Mouse (Mus musculus) C2C12 (cell line): ENCODE results near the gene Pram1. TPM values are rescaled to one million over a fixed set of nuclear protein-coding genes. Genes with fewer than 3 reads are reported as not detected.

ENCODE experiments used
- H3K27me3 ChIP-seq: one replicate; pipeline ENCODE4 v1.6.1; 2011; ENCODE audit not compliant: control insufficient read depth, insufficient read depth, insufficient read length
- H3K36me3 ChIP-seq: one replicate; pipeline ENCODE4 v1.6.1; 2011; ENCODE audit not compliant: control insufficient read depth, insufficient read depth
- H3K4me3 ChIP-seq: one replicate; pipeline ENCODE4 v1.5.1; 2011; ENCODE audit warnings: mild to moderate bottlenecking, control low read depth; ENCODE audit not compliant: poor library complexity, insufficient read depth, severe bottlenecking
- H3K79me2 ChIP-seq: one replicate; pipeline ENCODE4 v1.6.1; 2011; ENCODE audit not compliant: control insufficient read depth, insufficient read depth
- H3K79me3 ChIP-seq: one replicate; pipeline ENCODE4 v1.6.1; 2011; ENCODE audit warnings: low read depth, control low read depth
- H3ac ChIP-seq: one replicate; pipeline ENCODE3; 2011; ENCODE audit warnings: low read depth; ENCODE audit not compliant: control insufficient read depth, insufficient read length
- CEBPB ChIP-seq: IDR thresholded peaks from one replicate; pipeline ENCODE4 v1.6.1; 2011; ENCODE audit warnings: low read depth, mild to moderate bottlenecking, control low read depth, moderate library complexity
- CTCF ChIP-seq: IDR thresholded peaks from one replicate; pipeline ENCODE4 v1.5.1; 2011; ENCODE audit not compliant: control insufficient read depth, insufficient read depth, insufficient read length
- FOSL1 ChIP-seq: IDR thresholded peaks from one replicate; pipeline ENCODE4 v1.8.0; 2011; ENCODE audit warnings: mild to moderate bottlenecking, low read length; ENCODE audit not compliant: poor library complexity, insufficient read depth, severe bottlenecking
- MAX ChIP-seq: IDR thresholded peaks from one replicate; pipeline ENCODE4 v1.6.1; 2011; ENCODE audit warnings: mild to moderate bottlenecking, control low read depth
- MYOD1 ChIP-seq: IDR thresholded peaks from one replicate; pipeline ENCODE4 v1.6.1; 2011; ENCODE audit warnings: low read depth; ENCODE audit not compliant: control insufficient read depth, insufficient read length
- MYOG ChIP-seq: IDR thresholded peaks from one replicate; pipeline ENCODE4 v1.6.1; 2011; ENCODE audit not compliant: control insufficient read depth, insufficient read length; ENCODE audit errors: extremely low read depth
- USF1 ChIP-seq: IDR thresholded peaks from one replicate; pipeline ENCODE4 v1.6.1; 2011; ENCODE audit warnings: low read depth, mild to moderate bottlenecking, control low read depth, moderate library complexity
- long read RNA-seq, 2 experiments: library from polyadenylated mRNA; unstranded; transcript quantifications; one replicate each; pipeline ENCODE4 v2.0.0; 2019 to 2020
- polyA plus RNA-seq: library from polyadenylated mRNA; unstranded; fragments of >200 nt; fragmentation: generic; extraction: Trizol; gene quantifications from one replicate; pipeline ENCODE4 v1.2.1, GENCODE M21; 2012; ENCODE audit warnings: missing spikeins

Gene Pram1
- not detected for polyA plus RNA-seq
- long read RNA-seq, experiment 1 = 0 reads
- long read RNA-seq, experiment 2 = 0 reads

GRCm38 (mm10) chr17:33637516-33638276, at the start of gene Pram1:
Pram1 (plus strand) TSS chr17:33638056.
- Histone ChIP-seq H3ac (no peak within 1 kb of the TSS), H3K27me3 (no peaks in the 10 kb centered on the region), H3K4me3 (no peak within 1 kb of the TSS), H3K79me2 (no peaks in the 10 kb centered on the region), H3K36me3 (peaks cover 27% of the 10 kb centered on the region), H3K79me3 (no peaks in the 10 kb centered on the region)
- TF ChIP-seq FOSL1 (no peak), MAX (no peak), MYOG (no peak), CEBPB (no peak), USF1 (no peak), MYOD1 (no peak)

GRCm38 (mm10) chr17:33597271-33597670, 40.6 kb upstream of the Pram1 start:
- TF ChIP-seq MAX (no peak), CTCF (no peak), MYOG (no peak), CEBPB (no peak), FOSL1 (no peak), USF1 (no peak), MYOD1 (no peak)
- Histone ChIP-seq H3ac (no peak overlapping the region), H3K27me3 (peaks cover 8% of the 10 kb centered on the region), H3K79me3 (no peaks in the 10 kb centered on the region), H3K4me3 (no peak overlapping the region), H3K79me2 (no peaks in the 10 kb centered on the region), H3K36me3 (no peaks in the 10 kb centered on the region)

GRCm38 (mm10) chr17:33598506-33598905, 39.4 kb upstream of the Pram1 start:
- Histone ChIP-seq H3ac (no peak overlapping the region), H3K36me3 (no peaks in the 10 kb centered on the region), H3K79me3 (no peaks in the 10 kb centered on the region), H3K79me2 (no peaks in the 10 kb centered on the region), H3K4me3 (no peak overlapping the region), H3K27me3 (no peaks in the 10 kb centered on the region)
- TF ChIP-seq USF1 (no peak), CTCF (no peak), MYOG (no peak), MYOD1 (no peak), CEBPB (no peak), FOSL1 (no peak), MAX (no peak)

GRCm38 (mm10) chr17:33599836-33600475, 37.9 kb upstream of the Pram1 start:
- H3K27me3 ChIP-seq = no peaks in the 10 kb centered on the region
- H3K79me3 ChIP-seq = no peaks in the 10 kb centered on the region
- H3K4me3 ChIP-seq = no peak overlapping the region
- H3ac ChIP-seq = no peak overlapping the region
- H3K36me3 ChIP-seq = no peaks in the 10 kb centered on the region
- H3K79me2 ChIP-seq = no peaks in the 10 kb centered on the region
- no peak for TF ChIP-seq USF1
- no peak for TF ChIP-seq MYOD1
- TF ChIP-seq FOSL1 = no peak
- TF ChIP-seq CTCF = no peak
- no peak for TF ChIP-seq CEBPB
- no peak for TF ChIP-seq MYOG
- no peak for TF ChIP-seq MAX

GRCm38 (mm10) chr17:33600831-33601230, 37.0 kb upstream of the Pram1 start:
- Histone ChIP-seq H3K36me3 (no peaks in the 10 kb centered on the region), H3ac (no peak overlapping the region), H3K4me3 (no peak overlapping the region), H3K79me3 (no peaks in the 10 kb centered on the region), H3K79me2 (no peaks in the 10 kb centered on the region), H3K27me3 (no peaks in the 10 kb centered on the region)
- TF ChIP-seq CEBPB (no peak), FOSL1 (no peak), MYOD1 (no peak), CTCF (no peak), MAX (no peak)

GRCm38 (mm10) chr17:33601947-33602346, 35.9 kb upstream of the Pram1 start:
- no peak for TF ChIP-seq MYOG
- no peak for TF ChIP-seq CTCF
- no peak for TF ChIP-seq MYOD1
- TF ChIP-seq FOSL1 = no peak
- Histone ChIP-seq H3K79me2 (no peaks in the 10 kb centered on the region), H3K27me3 (no peaks in the 10 kb centered on the region), H3ac (no peak overlapping the region), H3K4me3 (no peak overlapping the region), H3K79me3 (no peaks in the 10 kb centered on the region), H3K36me3 (no peaks in the 10 kb centered on the region)
